Mouse (Mus musculus): ENCODE measurements around the gene Ptpn20. TPM values are rescaled to one million over a fixed set of nuclear protein-coding genes. Genes with fewer than 3 reads are reported as not detected.

Gene Ptpn20
- total RNA-seq, 1 experiment from 2014 or later, result not detected

GRCm38 (mm10) chr14:33677996-33678395 lies 89.0 kb downstream of the Ptpn20 start:
- no peak for DNase-seq

- no peak for DNase-seq
These were observed 89.7 kb downstream of the Ptpn20 start for GRCm38 (mm10) chr14:33678740-33679139.

GRCm38 (mm10) chr14:33680621-33681020 lies 91.6 kb downstream of the Ptpn20 start:
- no peak for DNase-seq

DNA sequence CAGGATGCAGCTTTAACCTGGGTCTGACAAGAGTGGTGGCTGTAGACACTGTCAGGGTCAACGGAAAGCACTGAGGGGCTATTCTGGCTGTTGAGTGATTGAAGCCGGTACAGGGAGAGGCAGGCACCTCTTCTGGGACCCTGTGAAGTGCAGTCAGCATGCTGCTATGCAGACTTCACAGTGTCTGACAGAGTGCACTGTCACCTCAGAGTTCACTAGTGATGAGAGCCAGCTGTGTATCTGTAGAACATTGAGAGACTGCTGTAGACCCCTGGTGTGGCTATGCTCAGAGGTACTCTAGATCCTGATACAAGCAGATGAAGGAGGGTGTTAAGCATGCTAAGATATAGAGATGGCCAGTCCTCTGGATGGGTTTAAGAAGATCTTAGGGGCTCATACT lies 93.8 kb downstream of the Ptpn20 start:
- no peak for DNase-seq

DNA sequence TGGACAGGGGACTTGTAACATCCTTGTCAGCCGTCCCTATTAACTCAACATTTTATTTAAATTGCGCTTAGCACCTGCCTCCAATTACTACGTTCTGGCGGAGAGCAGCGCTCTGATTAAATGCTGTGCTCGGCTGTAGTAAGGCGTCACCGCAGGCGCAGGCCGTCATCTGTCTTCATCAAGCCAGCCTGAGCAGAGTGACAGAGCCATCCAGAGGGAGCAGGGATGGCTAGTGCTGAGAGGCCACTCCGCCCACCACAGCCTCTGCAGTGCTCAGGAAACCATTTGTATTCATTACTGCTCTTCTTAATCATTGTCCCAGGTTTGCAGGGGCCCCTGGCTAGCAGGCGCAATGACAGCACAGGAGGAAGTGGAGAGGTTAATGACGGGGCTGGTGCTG lies 94.7 kb downstream of the Ptpn20 start:
- DNase-seq, result no peak

GRCm38 (mm10) chr14:33687444-33688028 lies 98.5 kb downstream of the Ptpn20 start:
- DNase-seq, result no peak

- no peak for DNase-seq
These were observed 100.0 kb downstream of the Ptpn20 start for GRCm38 (mm10) chr14:33689044-33689443.

Other genes starting within 250 kb of the Ptpn20 start
- gene Mapk8, start 142.0 kb upstream of the Ptpn20 start, total RNA-seq (2021), result 22.3 and 26.9 TPM in 2 replicates
- not detected in 2 replicates for gene Frmpd2, start 117.5 kb upstream of the Ptpn20 start, total RNA-seq (2021)